Mouse (Mus musculus): ENCODE results near the gene Wdr25.

- TF ChIP-seq CTCF (IDR thresholded peaks at IDR 0.05; ENCODE audit: extremely low read depth, insufficient read depth, insufficient read length, insufficient replicate concordance), result no peak
- TF ChIP-seq POLR2A (IDR thresholded peaks at IDR 0.05; ENCODE audit: low read depth, low read length), result no peak
Measured at GRCm38 (mm10) chr12:108983496-108983895, 90.1 kb downstream of the Wdr25 start.
